Mouse (Mus musculus): ENCODE results near the gene Vav3. TPM values are rescaled to one million over a fixed set of nuclear protein-coding genes. Genes with fewer than 3 reads are reported as not detected.

Vav3 gene
- polyA plus RNA-seq, 1 experiment: 2.6 TPM

- no peak for TF ChIP-seq CTCF (IDR thresholded peaks at IDR 0.05; ENCODE audit: borderline replicate concordance, insufficient read depth, low read length)
- no peak for TF ChIP-seq POLR2A (IDR thresholded peaks at IDR 0.05; ENCODE audit: low read depth, low read length)
- no peak overlapping the region for H3K4me3 ChIP-seq (ENCODE audit: insufficient read depth, low read length)
- H3K4me1 ChIP-seq (ENCODE audit: control insufficient read depth, insufficient read depth, low read length): peaks cover 2% of the 10 kb centered on the region; the same call in 1 of the 2 replicates
- no peak overlapping the region for H3K27ac ChIP-seq (ENCODE audit: insufficient read depth, low read length)
Observed at GRCm38 (mm10) chr3:109511849-109512248, 171.4 kb downstream of the Vav3 start.

- no peak for TF ChIP-seq CTCF (IDR thresholded peaks at IDR 0.05; ENCODE audit: borderline replicate concordance, insufficient read depth, low read length)
- no peak for TF ChIP-seq POLR2A (IDR thresholded peaks at IDR 0.05; ENCODE audit: low read depth, low read length)
- no peak overlapping the region for H3K4me3 ChIP-seq (ENCODE audit: insufficient read depth, low read length)
- H3K27ac ChIP-seq (ENCODE audit: insufficient read depth, low read length): no peak overlapping the region; the same call in 1 of the 2 replicates
Observed at GRCm38 (mm10) chr3:109515479-109515878, 175.0 kb downstream of the Vav3 start.

DNA sequence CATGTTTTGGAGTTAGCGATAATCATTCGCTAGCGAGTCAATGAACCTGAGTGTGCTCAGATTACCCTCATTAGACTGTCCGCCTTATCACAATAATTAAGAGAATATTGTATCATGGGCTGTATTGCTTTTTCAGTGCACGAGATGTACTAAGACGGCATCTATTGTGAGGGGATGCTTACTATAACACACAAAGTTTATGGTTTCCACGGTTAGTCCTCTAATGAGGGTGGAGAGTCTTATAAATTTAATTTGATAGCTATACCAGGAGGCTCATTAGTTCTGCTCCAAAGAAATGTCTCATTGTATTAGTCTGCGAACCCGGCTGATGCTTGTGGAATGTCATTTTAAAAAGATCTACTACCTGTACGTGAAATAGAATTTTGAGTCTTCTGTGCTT is 175.9 kb downstream of the Vav3 start:
- H3K27ac ChIP-seq (ENCODE audit: insufficient read depth, low read length): no peak overlapping the region
- H3K4me3 ChIP-seq (ENCODE audit: insufficient read depth, low read length): no peak overlapping the region
- H3K4me1 ChIP-seq (ENCODE audit: control insufficient read depth, insufficient read depth, low read length): peaks cover 2% of the 10 kb centered on the region; the same call in 1 of the 2 replicates
- TF ChIP-seq CTCF (IDR thresholded peaks at IDR 0.05; ENCODE audit: borderline replicate concordance, insufficient read depth, low read length) (no peak), POLR2A (IDR thresholded peaks at IDR 0.05; ENCODE audit: low read depth, low read length) (no peak)

More at GRCm38 (mm10) chr3:109515479-109515878, 175.0 kb downstream of the Vav3 start:
- H3K4me1 ChIP-seq (ENCODE audit: control insufficient read depth, insufficient read depth, low read length): peaks cover 2% of the 10 kb centered on the region; the same call in 1 of the 2 replicates

GRCm38 (mm10) chr3:109522115-109522514 is 181.7 kb downstream of the Vav3 start:
- H3K4me1 ChIP-seq (ENCODE audit: control insufficient read depth, insufficient read depth, low read length): no peaks in the 10 kb centered on the region
- TF ChIP-seq POLR2A (IDR thresholded peaks at IDR 0.05; ENCODE audit: low read depth, low read length): no peak
- H3K4me3 ChIP-seq (ENCODE audit: insufficient read depth, low read length): no peak overlapping the region
- no peak overlapping the region for H3K27ac ChIP-seq (ENCODE audit: insufficient read depth, low read length)

GRCm38 (mm10) chr3:109525825-109526224 is 185.4 kb downstream of the Vav3 start:
- Histone ChIP-seq H3K4me1 (ENCODE audit: control insufficient read depth, insufficient read depth, low read length) (no peaks in the 10 kb centered on the region), H3K4me3 (ENCODE audit: insufficient read depth, low read length) (no peak overlapping the region), H3K27ac (ENCODE audit: insufficient read depth, low read length) (no peak overlapping the region)
- no peak for TF ChIP-seq CTCF (IDR thresholded peaks at IDR 0.05; ENCODE audit: borderline replicate concordance, insufficient read depth, low read length)
- TF ChIP-seq POLR2A (IDR thresholded peaks at IDR 0.05; ENCODE audit: low read depth, low read length): no peak

DNA sequence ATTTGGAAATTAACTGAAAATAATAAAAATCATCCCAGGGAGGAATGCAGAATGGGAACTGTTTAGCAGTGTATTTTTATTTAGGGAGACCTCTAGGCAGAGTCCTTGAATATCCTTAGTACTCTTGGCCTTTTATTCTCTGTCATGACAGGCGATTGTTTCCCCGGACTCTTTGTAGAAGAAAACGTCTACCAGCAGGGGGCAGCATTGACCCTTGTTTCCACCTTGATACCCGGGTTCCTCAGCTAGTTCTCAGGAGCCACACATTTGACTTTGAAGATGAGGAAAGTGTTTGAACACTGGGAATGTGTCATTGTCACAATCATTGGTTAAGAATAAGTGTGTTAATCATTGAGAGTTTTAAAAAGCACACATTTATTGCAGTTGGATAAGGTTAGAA is 185.8 kb downstream of the Vav3 start:
- H3K4me1 ChIP-seq (ENCODE audit: control insufficient read depth, insufficient read depth, low read length): no peaks in the 10 kb centered on the region
- TF ChIP-seq POLR2A (IDR thresholded peaks at IDR 0.05; ENCODE audit: low read depth, low read length) (no peak), CTCF (IDR thresholded peaks at IDR 0.05; ENCODE audit: borderline replicate concordance, insufficient read depth, low read length) (0 out of 2 replicates have a peak, but pooled peaks have one; percentile 14)
- H3K27ac ChIP-seq (ENCODE audit: insufficient read depth, low read length): no peak overlapping the region
- H3K4me3 ChIP-seq (ENCODE audit: insufficient read depth, low read length): no peak overlapping the region

DNA sequence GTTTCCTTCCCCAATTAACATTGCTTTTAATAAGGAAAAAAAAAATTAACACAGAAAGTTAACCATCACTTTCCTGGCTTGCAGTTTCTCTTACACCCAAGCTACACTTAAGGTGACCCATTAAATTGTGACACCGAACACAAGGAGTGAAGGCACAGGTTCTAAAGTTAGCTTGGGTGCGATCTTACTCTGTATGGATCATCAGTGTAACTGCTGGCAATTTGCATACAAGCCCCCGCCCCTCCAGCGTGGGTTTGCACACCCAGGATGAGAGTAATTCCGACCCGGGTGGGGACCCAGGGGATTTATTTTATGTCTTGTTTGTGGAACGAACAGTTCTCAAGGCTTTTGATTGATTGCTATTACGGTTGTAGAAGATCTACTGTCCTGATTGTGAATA is 186.2 kb downstream of the Vav3 start:
- no peak for TF ChIP-seq CTCF (IDR thresholded peaks at IDR 0.05; ENCODE audit: borderline replicate concordance, insufficient read depth, low read length)
- no peak for TF ChIP-seq POLR2A (IDR thresholded peaks at IDR 0.05; ENCODE audit: low read depth, low read length)
- no peak overlapping the region for H3K4me3 ChIP-seq (ENCODE audit: insufficient read depth, low read length)
- no peak overlapping the region for H3K27ac ChIP-seq (ENCODE audit: insufficient read depth, low read length)
- H3K4me1 ChIP-seq (ENCODE audit: control insufficient read depth, insufficient read depth, low read length): no peaks in the 10 kb centered on the region

DNA sequence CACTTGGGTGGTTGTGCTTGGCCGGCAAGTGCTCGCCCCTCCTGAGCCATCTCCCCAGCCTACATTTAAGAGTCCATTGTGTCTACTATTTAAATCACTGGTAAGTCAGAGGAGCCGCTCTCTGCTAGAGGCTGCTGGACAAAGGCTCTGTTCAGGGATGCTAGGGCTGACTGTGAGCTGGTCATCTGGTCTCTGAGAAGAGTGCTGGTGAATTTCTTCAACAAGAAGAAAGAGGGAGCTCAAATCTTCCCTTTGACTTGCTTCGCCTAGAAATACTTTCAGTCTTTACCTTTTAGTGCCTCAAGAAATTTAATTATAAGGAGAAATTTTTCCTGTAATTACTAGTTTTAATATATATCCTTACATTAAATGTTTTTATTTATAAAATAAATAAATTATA is 188.2 kb downstream of the Vav3 start:
- H3K4me1 ChIP-seq (ENCODE audit: control insufficient read depth, insufficient read depth, low read length): no peaks in the 10 kb centered on the region
- no peak overlapping the region for H3K4me3 ChIP-seq (ENCODE audit: insufficient read depth, low read length)
- TF ChIP-seq POLR2A (IDR thresholded peaks at IDR 0.05; ENCODE audit: low read depth, low read length): no peak
- TF ChIP-seq CTCF (IDR thresholded peaks at IDR 0.05; ENCODE audit: borderline replicate concordance, insufficient read depth, low read length): no peak

GRCm38 (mm10) chr3:109537686-109538085 is 197.2 kb downstream of the Vav3 start:
- Histone ChIP-seq H3K4me3 (ENCODE audit: insufficient read depth, low read length) (no peak overlapping the region), H3K27ac (ENCODE audit: insufficient read depth, low read length) (no peak overlapping the region), H3K4me1 (ENCODE audit: control insufficient read depth, insufficient read depth, low read length) (no peaks in the 10 kb centered on the region)
- TF ChIP-seq POLR2A (IDR thresholded peaks at IDR 0.05; ENCODE audit: low read depth, low read length) (no peak), CTCF (IDR thresholded peaks at IDR 0.05; ENCODE audit: borderline replicate concordance, insufficient read depth, low read length) (no peak)

More for the DNA sequence above, 188.2 kb downstream of the Vav3 start:
- no peak overlapping the region for H3K27ac ChIP-seq (ENCODE audit: insufficient read depth, low read length)

DNA sequence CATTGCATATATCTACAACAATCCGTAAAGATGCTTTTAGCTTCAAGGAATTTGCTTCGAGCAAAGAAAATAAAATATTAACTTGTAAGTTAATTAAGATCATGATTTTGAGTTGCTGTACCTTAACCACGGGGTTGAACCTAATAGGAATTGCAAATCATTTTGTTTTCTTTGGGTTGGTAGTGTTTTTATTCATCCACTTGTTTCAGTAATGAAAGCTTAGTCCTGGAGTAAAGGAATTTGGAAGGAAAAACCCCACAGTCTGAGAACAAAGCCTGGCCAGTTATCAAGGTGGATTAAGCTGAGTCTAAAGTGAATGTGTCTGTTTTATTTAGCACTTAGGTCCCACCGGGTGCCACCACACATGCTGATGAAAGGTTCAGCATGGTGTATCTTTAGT is 199.6 kb downstream of the Vav3 start:
- Histone ChIP-seq H3K27ac (ENCODE audit: insufficient read depth, low read length) (no peak overlapping the region), H3K4me3 (ENCODE audit: insufficient read depth, low read length) (no peak overlapping the region), H3K4me1 (ENCODE audit: control insufficient read depth, insufficient read depth, low read length) (no peaks in the 10 kb centered on the region)
- TF ChIP-seq POLR2A (IDR thresholded peaks at IDR 0.05; ENCODE audit: low read depth, low read length): no peak
- TF ChIP-seq CTCF (IDR thresholded peaks at IDR 0.05; ENCODE audit: borderline replicate concordance, insufficient read depth, low read length): no peak

Measured in embryonic fibroblast, embryonic 13.5 days (primary cell).